Mouse (Mus musculus) gastrocnemius, adult 2 months (tissue): ENCODE results near the gene Gipc3. TPM values are rescaled to one million over a fixed set of nuclear protein-coding genes. Genes with fewer than 3 reads are reported as not detected.

Experiments
- DNase-seq: peaks from one replicate; pipeline ENCODE4 v3.0.0; 2022
- H3K27ac ChIP-seq: fragments of 200-600 bp; 2 replicates; pipeline ENCODE4 v1.8.1; 2022; ENCODE audit warnings: mild to moderate bottlenecking
- H3K4me3 ChIP-seq: fragments of 200-600 bp; 2 replicates; pipeline ENCODE4 v1.8.1; 2022; ENCODE audit warnings: mild to moderate bottlenecking, moderate library complexity
- CTCF ChIP-seq: fragments of 200-600 bp; IDR thresholded peaks from 2 replicates; pipeline ENCODE4 v1.8.1; 2022; ENCODE audit warnings: antibody characterized with exemption, mild to moderate bottlenecking, moderate library complexity
- intact Hi-C: fragments of 180-260 bp; cut with DNase I; formaldehyde crosslinking; loops from one replicate; pipeline ENCODE4 v1.15.1; 2025
- long read RNA-seq, 2 experiments: library from polyadenylated mRNA; stranded (forward); transcript quantifications; one replicate each; pipeline ENCODE4 v2.0.0; 2021
- total RNA-seq, 2 experiments: library from RNA; stranded (reverse); gene quantifications; 2 replicates each; pipeline ENCODE4 v1.2.3; 2021

Gipc3 gene
- 1 to 10 TPM in 1 of 2 experiments, under 1 TPM in 1; 0.69 to 1.3 TPM for total RNA-seq
- long read RNA-seq, experiment 1, result 0 reads
- long read RNA-seq, experiment 2, result 0 reads

GRCm38 (mm10) chr10:81342686-81343505 lies at the start of gene Gipc3:
Gipc3 (minus strand) TSS chr10:81343266.
- no peak for TF ChIP-seq CTCF
- DNase-seq, result no peak
- Histone ChIP-seq H3K27ac (peak within 1 kb of the TSS; percentile 69), H3K4me3 (peak within 1 kb of the TSS; percentile 78)
- intact Hi-C loops, result loop anchor here (2.0 kb wide), 1 partner anchor 18 kb away; no protein-coding TSS in a partner anchor

GRCm38 (mm10) chr10:81392781-81393185 lies 49.7 kb upstream of the Gipc3 start, which contains the start of gene Smim24:
Smim24 (plus strand) TSS chr10:81393051.
- no peak for TF ChIP-seq CTCF
- Histone ChIP-seq H3K27ac (peak within 1 kb of the TSS; percentile 66), H3K4me3 (peak within 1 kb of the TSS; percentile 61)
- intact Hi-C loops, result no loop called here
- no peak for DNase-seq

GRCm38 (mm10) chr10:81392270-81392669 lies 49.2 kb upstream of the Gipc3 start:
- intact Hi-C loops, result no loop called here
- Histone ChIP-seq H3K4me3 (no peak overlapping the region), H3K27ac (no peak overlapping the region)
- TF ChIP-seq CTCF, result no peak
- no peak for DNase-seq

- H3K4me3 ChIP-seq, result no peak overlapping the region
- peak overlapping the region; percentile 28; the same call in 1 of the 2 replicates for H3K27ac ChIP-seq
- DNase-seq, result no peak
- no peak for TF ChIP-seq CTCF
- intact Hi-C loops, result loop anchor here (1.0 kb wide), 1 partner anchor 60 kb away; no protein-coding TSS in a partner anchor
These were observed 47.6 kb upstream of the Gipc3 start for GRCm38 (mm10) chr10:81390678-81390965.

GRCm38 (mm10) chr10:81389801-81390677 lies 47.0 kb upstream of the Gipc3 start:
- intact Hi-C loops, result loop anchor here (1.0 kb wide), 1 partner anchor 60 kb away; no protein-coding TSS in a partner anchor
- H3K4me3 ChIP-seq, result no peak overlapping the region
- TF ChIP-seq CTCF, result peak; percentile 99
- peak overlapping the region; percentile 40 for H3K27ac ChIP-seq
- DNase-seq, result peak; percentile 81

GRCm38 (mm10) chr10:81389373-81389772 lies 46.3 kb upstream of the Gipc3 start:
- intact Hi-C loops, result no loop called here
- TF ChIP-seq CTCF, result no peak
- no peak for DNase-seq
- Histone ChIP-seq H3K27ac (peak overlapping the region; percentile 40), H3K4me3 (no peak overlapping the region)

GRCm38 (mm10) chr10:81388505-81389055 lies 45.5 kb upstream of the Gipc3 start, which contains the start of gene Gm48552:
Gm48552 (plus strand) TSS chr10:81389005.
- Histone ChIP-seq H3K4me3 (no peak within 1 kb of the TSS), H3K27ac (peak within 1 kb of the TSS; percentile 40)
- intact Hi-C loops, result no loop called here
- TF ChIP-seq CTCF, result no peak
- DNase-seq, result no peak

- no peak for DNase-seq
- no peak for TF ChIP-seq CTCF
- H3K27ac ChIP-seq, result no peak overlapping the region
- intact Hi-C loops, result no loop called here
- H3K4me3 ChIP-seq, result no peak overlapping the region
These were observed 44.6 kb upstream of the Gipc3 start for GRCm38 (mm10) chr10:81387716-81388115.

GRCm38 (mm10) chr10:81385603-81386306 lies 42.7 kb upstream of the Gipc3 start:
- no peak for TF ChIP-seq CTCF
- Histone ChIP-seq H3K27ac (no peak overlapping the region), H3K4me3 (peak overlapping the region; percentile 80)
- DNase-seq, result no peak
- intact Hi-C loops, result no loop called here

GRCm38 (mm10) chr10:81384605-81384982 lies 41.5 kb upstream of the Gipc3 start:
- peak overlapping the region; percentile 80 for H3K4me3 ChIP-seq
- peak overlapping the region; percentile 95 for H3K27ac ChIP-seq
- no peak for TF ChIP-seq CTCF
- intact Hi-C loops, result no loop called here
- no peak for DNase-seq

GRCm38 (mm10) chr10:81383802-81384604 lies 40.9 kb upstream of the Gipc3 start, which contains the start of the genes Dohh and Gm48551:
Dohh (plus strand) TSS chr10:81384428.
Gm48551 (plus strand) TSS chr10:81384466.
- DNase-seq, result peak; percentile 99
- H3K27ac ChIP-seq, result peak within 1 kb of the TSS; percentile 95
- intact Hi-C loops, result no loop called here
- peak within 1 kb of the TSS; percentile 80 for H3K4me3 ChIP-seq
- no peak for TF ChIP-seq CTCF
